Mouse (Mus musculus): Measurements from ENCODE around the gene Scp2.
"Not testable (repeated sequence)": the region's sequence is repeated elsewhere in the genome, so short reads cannot be mapped to it uniquely, and the experiment has no call there.

Scp2 gene

GRCm38 (mm10) chr4:108144880-108145279, at the start of gene Scp2:
Gene Scp2 (minus strand): TSS chr4:108144998.
- DNase-seq (ENCODE audit: low read depth, low spot score) = no peak

GRCm38 (mm10) chr4:108192821-108193323, 48.1 kb upstream of the Scp2 start:
- no peak for DNase-seq (ENCODE audit: low read depth, low spot score)

GRCm38 (mm10) chr4:108182278-108182677, 37.5 kb upstream of the Scp2 start:
- DNase-seq (ENCODE audit: low read depth, low spot score) = no peak

- no peak for DNase-seq (ENCODE audit: low read depth, low spot score)
These were observed 23.3 kb upstream of the Scp2 start for GRCm38 (mm10) chr4:108168056-108168455.

GRCm38 (mm10) chr4:108166874-108167273, 22.1 kb upstream of the Scp2 start:
- DNase-seq (ENCODE audit: low read depth, low spot score) = no peak

- peak; percentile 24 for DNase-seq (ENCODE audit: low read depth, low spot score)
These were observed 20.5 kb upstream of the Scp2 start, which contains the start of gene Echdc2 for GRCm38 (mm10) chr4:108165152-108165895. Gene Echdc2 (plus strand): TSS chr4:108165437.

GRCm38 (mm10) chr4:108163291-108163690, 18.5 kb upstream of the Scp2 start:
- DNase-seq (ENCODE audit: low read depth, low spot score) = no peak

- no peak for DNase-seq (ENCODE audit: low read depth, low spot score)
These were observed 17.1 kb upstream of the Scp2 start for GRCm38 (mm10) chr4:108161936-108162335.

GRCm38 (mm10) chr4:108155141-108155540, 10.3 kb upstream of the Scp2 start:
- DNase-seq (ENCODE audit: low read depth, low spot score) = not testable (repeated sequence)

GRCm38 (mm10) chr4:108145554-108145953, 756 bp upstream of the Scp2 start:
- DNase-seq (ENCODE audit: low read depth, low spot score) = not testable (repeated sequence)

- DNase-seq (ENCODE audit: low read depth, low spot score) = no peak
These were observed 1.0 kb downstream of the Scp2 start for GRCm38 (mm10) chr4:108143778-108144177.

GRCm38 (mm10) chr4:108143178-108143577, 1.6 kb downstream of the Scp2 start:
- peak; percentile 35 for DNase-seq (ENCODE audit: low read depth, low spot score)

GRCm38 (mm10) chr4:108136938-108137337, 7.9 kb downstream of the Scp2 start:
- DNase-seq (ENCODE audit: low read depth, low spot score) = no peak

- no peak for DNase-seq (ENCODE audit: low read depth, low spot score)
These were observed 14.3 kb downstream of the Scp2 start for GRCm38 (mm10) chr4:108130452-108130851.

GRCm38 (mm10) chr4:108128339-108128738, 16.5 kb downstream of the Scp2 start:
- no peak for DNase-seq (ENCODE audit: low read depth, low spot score)

- DNase-seq (ENCODE audit: low read depth, low spot score) = no peak
These were observed 17.3 kb downstream of the Scp2 start for GRCm38 (mm10) chr4:108127516-108127915.

- no peak for DNase-seq (ENCODE audit: low read depth, low spot score)
These were observed 18.5 kb downstream of the Scp2 start for GRCm38 (mm10) chr4:108126260-108126659.

- no peak for DNase-seq (ENCODE audit: low read depth, low spot score)
These were observed 20.7 kb downstream of the Scp2 start for GRCm38 (mm10) chr4:108124104-108124503.

- DNase-seq (ENCODE audit: low read depth, low spot score) = peak; percentile 90
These were observed 26.6 kb downstream of the Scp2 start for GRCm38 (mm10) chr4:108117924-108118876.

GRCm38 (mm10) chr4:108117488-108117887, 27.3 kb downstream of the Scp2 start:
- DNase-seq (ENCODE audit: low read depth, low spot score) = peak; percentile 26

- no peak for DNase-seq (ENCODE audit: low read depth, low spot score)
These were observed 28.3 kb downstream of the Scp2 start for GRCm38 (mm10) chr4:108116466-108116865.

- peak; percentile 66 for DNase-seq (ENCODE audit: low read depth, low spot score)
These were observed 34.1 kb downstream of the Scp2 start for GRCm38 (mm10) chr4:108110706-108111105.
